Mouse (Mus musculus) liver, embryonic 14.5 days (tissue): ENCODE measurements around the gene Nr3c2. TPM values are rescaled to one million over a fixed set of nuclear protein-coding genes. Genes with fewer than 3 reads are reported as not detected.

ENCODE experiments used
- ATAC-seq: fragments of 200-750 bp; cut with Nextera tagmentation; 2 replicates; pipeline ENCODE4 v1.8.0; 2017; ENCODE audit warnings: moderate number of reproducible peaks, mild to moderate bottlenecking, moderate library complexity; ENCODE audit not compliant: insufficient read depth
- DNase-seq, 3 experiments: peaks; one replicate each; pipeline ENCODE4 v3.0.0-alpha.2; 2012 to 2013; ENCODE audit warnings: low read depth in 3 of 3, low spot score in 3 of 3
- H3K27ac ChIP-seq: fragments of 300-500 bp; sonication (generic); 2 replicates; pipeline ENCODE4 v1.5.1; 2014; ENCODE audit warnings: moderate library complexity, mild to moderate bottlenecking, control low read depth, inconsistent platforms
- H3K27me3 ChIP-seq: fragments of 300-500 bp; sonication (generic); 2 replicates; pipeline ENCODE4 v1.6.1; 2014; ENCODE audit warnings: mild to moderate bottlenecking, low read length, moderate library complexity; ENCODE audit not compliant: control insufficient read depth, insufficient read depth
- H3K36me3 ChIP-seq: fragments of 300-500 bp; sonication (generic); replicated peaks from 2 replicates; pipeline ENCODE4 v1.6.1; 2014; ENCODE audit warnings: low read depth; ENCODE audit not compliant: control insufficient read depth, insufficient read depth
- H3K4me1 ChIP-seq, 2 experiments: fragments of 200-500 bp in 1 of 2; fragments of 300-500 bp in 1 of 2; sonication (generic) in 1 of 2; replicated peaks; 2 replicates each; pipeline ENCODE4 v1.6.1; 2012 to 2014; ENCODE audit warnings: antibody characterized with exemption in 1 of 2, inconsistent platforms in 1 of 2, low read length in 1 of 2; ENCODE audit not compliant: control insufficient read depth in 2 of 2, insufficient read depth in 2 of 2
- H3K4me2 ChIP-seq: fragments of 300-500 bp; sonication (generic); 2 replicates; pipeline ENCODE4 v1.6.1; 2014; ENCODE audit warnings: low read depth, mild to moderate bottlenecking, control low read depth, moderate library complexity
- H3K4me3 ChIP-seq, 2 experiments: fragments of 200-500 bp in 1 of 2; fragments of 300-500 bp in 1 of 2; sonication (generic) in 1 of 2; 2 replicates each; pipeline ENCODE4 v1.5.1; 2012 to 2014; ENCODE audit warnings: low read depth in 2 of 2, low read length in 2 of 2, mild to moderate bottlenecking in 2 of 2, control low read depth in 1 of 2, inconsistent platforms in 1 of 2, moderate library complexity in 1 of 2; ENCODE audit not compliant: insufficient read depth in 1 of 2
- H3K9ac ChIP-seq: fragments of 300-500 bp; sonication (generic); replicated peaks from 2 replicates; pipeline ENCODE4 v1.6.1; 2014; ENCODE audit warnings: mild to moderate bottlenecking, control low read depth, moderate library complexity
- H3K9me3 ChIP-seq: fragments of 300-500 bp; sonication (generic); 2 replicates; pipeline ENCODE4 v1.6.1; 2016; ENCODE audit warnings: low read length, mixed read lengths; ENCODE audit not compliant: control insufficient read depth
- CTCF ChIP-seq: IDR thresholded peaks from 2 replicates; pipeline ENCODE4 v1.5.1; 2016; ENCODE audit warnings: antibody characterized with exemption, low read depth, control low read depth
- EP300 ChIP-seq: IDR thresholded peaks from 2 replicates; pipeline ENCODE4 v1.6.1; 2016; ENCODE audit warnings: antibody characterized with exemption, low read depth
- WGBS: fragments of 180-500 bp; shearing (Covaris S2); extraction: QIAGEN DNeasy Blood & Tissue Kit; methylation state at CpG from one replicate; pipeline ENCODE4 v1.1.7; 2014; ENCODE audit not compliant: insufficient replicate concordance; 5-methylcytosine and 5-hydroxymethylcytosine counted together
- polyA plus RNA-seq, 2 experiments: library from polyadenylated mRNA; depleted of rRNA in 1 of 2; stranded (reverse) in 1 of 2; unstranded in 1 of 2; fragments of >200 nt; fragmentation: Nextera tagmentation in 1 of 2; extraction: Ambion mirVana in 1 of 2; gene quantifications; 2 replicates each; pipeline versions ENCODE4 v1.2.1 to v1.2.3; 2012 to 2014

Nr3c2 gene
- polyA plus RNA-seq, 2 experiments: 0.30 to 0.99 TPM

DNA sequence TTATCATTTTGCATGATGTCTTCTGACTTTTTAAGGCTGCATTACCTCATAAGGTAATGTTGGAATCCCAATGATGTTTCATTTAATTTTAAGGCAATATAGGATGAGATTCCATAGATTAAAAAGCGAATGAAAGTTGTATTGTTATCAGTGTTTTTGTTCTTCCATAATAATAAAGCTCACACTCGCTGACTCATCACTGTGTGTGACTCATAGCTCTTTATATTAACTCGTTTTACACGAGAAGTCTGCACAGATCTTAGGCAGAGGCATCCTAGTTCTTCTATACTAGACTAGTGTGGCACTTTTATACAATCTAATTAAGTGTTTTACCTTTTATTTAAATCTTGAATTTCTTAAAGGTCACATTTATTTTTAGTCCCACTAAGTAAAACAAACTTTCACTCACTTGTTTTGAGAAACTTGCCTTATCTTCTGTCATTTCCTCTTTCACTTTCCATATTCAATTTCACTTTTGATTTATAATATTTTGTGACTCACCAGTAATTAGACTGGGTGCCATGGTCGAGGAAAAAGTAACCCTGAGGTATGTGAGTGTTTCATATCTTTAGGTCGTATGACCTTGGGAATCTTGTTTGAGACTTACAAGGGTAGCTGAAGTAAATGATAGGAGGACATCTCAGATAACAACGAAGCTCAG, 217.3 kb downstream of the Nr3c2 start:
- no peak overlapping the region for H3K9ac ChIP-seq
- no peak for DNase-seq
- H3K27me3 ChIP-seq: no peaks in the 10 kb centered on the region
- no peaks in the 10 kb centered on the region for H3K36me3 ChIP-seq
- H3K4me1 ChIP-seq: no peaks in the 10 kb centered on the region
- H3K27ac ChIP-seq: no peak overlapping the region
- no peak overlapping the region for H3K4me2 ChIP-seq
- TF ChIP-seq CTCF: no peak
- no peak for TF ChIP-seq EP300
- WGBS: 33% methylated on average over 7 of the region's 7 CpGs
- no peak for ATAC-seq
- H3K9me3 ChIP-seq: no peaks in the 10 kb centered on the region
- H3K4me3 ChIP-seq: no peak overlapping the region

DNA sequence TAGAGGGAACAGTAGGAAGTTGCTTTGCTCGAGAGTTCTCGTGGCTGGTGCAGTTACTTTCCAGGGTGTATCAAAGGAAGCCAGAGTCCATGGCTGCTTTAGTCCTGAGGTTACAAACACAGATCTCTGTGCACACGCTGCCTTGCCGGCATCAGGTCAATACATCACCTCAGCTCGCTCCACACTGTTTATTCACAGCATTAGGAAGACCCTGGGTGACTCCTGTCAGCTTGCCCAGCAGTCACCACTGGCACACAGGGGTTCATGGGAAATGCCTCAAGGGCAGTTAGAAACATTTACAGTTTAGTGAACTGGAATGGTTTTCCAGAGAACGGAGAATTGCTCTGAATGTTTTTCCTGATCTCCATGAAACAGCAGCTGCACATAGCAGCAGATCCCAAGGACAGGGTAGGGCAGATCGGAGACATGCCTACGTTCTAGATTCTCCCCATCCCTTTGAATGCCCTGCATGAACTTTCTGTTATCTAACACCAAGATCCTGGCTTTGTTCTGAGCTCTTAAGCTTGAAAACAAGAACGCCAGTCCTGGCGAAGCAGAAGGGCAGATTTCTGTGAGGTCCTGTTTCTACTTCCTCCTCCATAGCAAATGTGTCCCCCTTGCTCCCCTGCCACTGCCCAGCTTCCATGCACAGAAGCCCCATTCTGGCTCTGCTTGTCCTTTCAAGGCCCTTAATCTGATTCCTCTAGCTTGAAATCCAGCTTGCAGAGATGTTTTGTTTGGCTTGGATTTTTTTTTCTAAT, 221.7 kb downstream of the Nr3c2 start:
- no peaks in the 10 kb centered on the region for H3K4me1 ChIP-seq
- no peak overlapping the region for H3K4me2 ChIP-seq
- no peak for ATAC-seq
- H3K9ac ChIP-seq: no peak overlapping the region
- H3K27ac ChIP-seq: no peak overlapping the region
- no peaks in the 10 kb centered on the region for H3K9me3 ChIP-seq
- no peak overlapping the region for H3K4me3 ChIP-seq
- no peaks in the 10 kb centered on the region for H3K36me3 ChIP-seq
- TF ChIP-seq EP300 (no peak), CTCF (no peak)
- no peak for DNase-seq
- no peaks in the 10 kb centered on the region for H3K27me3 ChIP-seq
- 42% methylated on average over 10 of the region's 10 CpGs for WGBS

DNA sequence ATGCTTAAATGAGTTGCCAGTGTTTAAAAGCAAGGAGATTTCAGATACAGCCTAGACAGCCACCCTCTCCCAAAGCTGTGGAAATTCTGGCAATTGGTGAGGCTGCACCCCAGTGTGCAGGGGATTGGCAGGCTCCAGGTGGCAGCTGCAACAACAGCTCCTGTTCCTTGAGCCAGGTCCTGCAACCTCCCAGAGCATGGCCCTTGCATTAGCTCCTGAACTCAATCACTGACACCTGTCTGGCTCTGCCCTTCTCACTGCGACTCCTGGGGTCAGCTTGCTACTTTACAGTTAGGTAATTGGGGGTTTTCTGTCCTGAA, 222.3 kb downstream of the Nr3c2 start:
- no peak overlapping the region for H3K4me3 ChIP-seq
- H3K36me3 ChIP-seq: no peaks in the 10 kb centered on the region
- no peak for DNase-seq
- WGBS: 37% methylated on average over 1 of the region's 1 CpGs
- H3K9me3 ChIP-seq: no peaks in the 10 kb centered on the region
- H3K4me2 ChIP-seq: no peak overlapping the region
- no peaks in the 10 kb centered on the region for H3K4me1 ChIP-seq
- H3K27ac ChIP-seq: no peak overlapping the region
- H3K27me3 ChIP-seq: no peaks in the 10 kb centered on the region
- no peak for ATAC-seq
- TF ChIP-seq EP300 (no peak), CTCF (no peak)
- H3K9ac ChIP-seq: no peak overlapping the region

DNA sequence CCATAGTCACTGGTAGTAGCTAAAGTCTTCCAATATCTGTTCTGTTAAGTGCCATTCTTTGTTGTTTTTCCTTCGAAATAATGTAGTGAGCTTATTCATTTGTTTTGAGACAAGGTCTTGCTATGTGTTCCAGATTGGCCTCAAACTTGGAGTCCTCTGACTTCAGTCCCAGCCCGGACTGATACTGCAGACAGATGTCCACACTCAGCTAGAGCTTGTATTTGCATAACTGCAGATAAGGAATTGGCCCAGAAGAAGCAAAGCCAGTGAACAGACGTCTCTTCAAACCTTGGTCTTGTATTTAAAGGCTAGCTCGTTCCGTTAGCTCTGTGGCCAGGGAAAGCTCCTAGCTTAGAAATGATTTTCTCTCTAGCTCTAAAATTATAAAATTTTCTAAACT, 223.1 kb downstream of the Nr3c2 start:
- DNase-seq (no peak), ATAC-seq (no peak)
- Histone ChIP-seq H3K9me3 (no peaks in the 10 kb centered on the region), H3K27me3 (no peaks in the 10 kb centered on the region), H3K4me3 (no peak overlapping the region), H3K4me1 (no peaks in the 10 kb centered on the region), H3K36me3 (no peaks in the 10 kb centered on the region), H3K4me2 (no peak overlapping the region), H3K9ac (no peak overlapping the region), H3K27ac (no peak overlapping the region)
- TF ChIP-seq CTCF (no peak), EP300 (no peak)
- WGBS: 47% methylated on average over 5 of the region's 5 CpGs

DNA sequence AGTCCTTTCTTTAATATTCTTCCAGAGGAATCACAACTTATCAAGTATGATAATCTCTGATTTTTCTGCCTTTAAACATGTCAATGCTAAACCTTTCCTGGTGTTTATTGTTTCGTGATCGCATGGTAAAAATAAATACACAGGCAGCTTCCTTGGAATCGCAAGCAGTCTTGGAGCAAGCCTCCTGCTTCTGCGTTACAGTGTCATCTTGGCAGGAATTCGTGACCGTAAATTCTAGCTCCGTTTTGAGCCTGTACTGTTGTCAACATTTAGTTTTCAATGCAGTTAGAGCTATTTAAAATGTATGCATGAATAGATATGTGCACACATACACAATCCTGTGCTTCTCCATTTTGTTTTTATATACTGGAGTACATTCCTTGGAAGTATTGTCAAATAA, 226.5 kb downstream of the Nr3c2 start:
- Histone ChIP-seq H3K36me3 (no peaks in the 10 kb centered on the region), H3K9ac (no peak overlapping the region), H3K4me1 (no peaks in the 10 kb centered on the region), H3K27me3 (no peaks in the 10 kb centered on the region), H3K27ac (no peak overlapping the region), H3K4me3 (no peak overlapping the region), H3K4me2 (no peak overlapping the region), H3K9me3 (no peaks in the 10 kb centered on the region)
- no peak for ATAC-seq
- 70% methylated on average over 7 of the region's 7 CpGs for WGBS
- no peak for DNase-seq
- TF ChIP-seq CTCF: no peak
